In genomic region chr7:4777851-4778637, GRCm38 (mm10) we compare ENCODE assay signal across 16 mouse cellular contexts. TPM values are rescaled to one million over a fixed set of nuclear protein-coding genes. Genes with fewer than 3 reads are reported as not detected.
DNase-seq lines count a peak whose midpoint lies in the region; ATAC-seq lines count a peak whose summit lies in the region.
"Had no signal": no experiment of that assay in that cellular context is flagged by ENCODE, and none has a peak within 500 bp of the region (broad histone marks: within the 10 kb centered on the region; RNA-seq: fewer than 3 reads in every experiment).

No protein-coding gene starts in this region.

- H3K4me3 ChIP-seq in heart, embryonic 10.5 days = peak overlapping the region; percentile 24; the same call in 1 of the 2 replicates
- H3K4me3 ChIP-seq in liver, embryonic 12.5 days = no peak overlapping the region
- H3K4me3 ChIP-seq in embryonic facial prominence, embryonic 12.5 days = no peak overlapping the region
- peak overlapping the region; percentile 34; the same call in 1 of the 2 replicates for H3K4me3 ChIP-seq in limb, embryonic 12.5 days (replicated peaks)

- no peak for DNase-seq in heart, embryonic 10.5 days (ENCODE audit: low spot score)
- no peak for DNase-seq in heart, postnatal 10 days
- DNase-seq in liver = no peak
- no peak for DNase-seq in spleen, adult 12 weeks (ENCODE audit: low spot score)
- DNase-seq: cerebellum, postnatal 36 days had no signal

- ATAC-seq in liver, embryonic 12.5 days = no peak
- no peak for ATAC-seq in embryonic facial prominence, embryonic 12.5 days (ENCODE audit: insufficient number of reproducible peaks, insufficient read depth, low FRiP score, low TSS enrichment)
- 0 out of 2 replicates have a peak, but pooled peaks have one; percentile 13 for ATAC-seq in limb, embryonic 12.5 days (ENCODE audit: insufficient number of reproducible peaks, insufficient read depth, low FRiP score, low TSS enrichment, low read depth)
- no peak for ATAC-seq in monocyte, adult 5-6 weeks (replicated peaks; ENCODE audit: insufficient number of reproducible peaks, low FRiP score, low TSS enrichment, poor library complexity, severe bottlenecking)

- peaks cover 95% of the 10 kb centered on the region for H3K27me3 ChIP-seq in heart, embryonic 10.5 days (ENCODE audit: insufficient read depth, poor library complexity, severe bottlenecking)
- H3K27me3 ChIP-seq in liver, embryonic 12.5 days (replicated peaks) = peaks cover 99% of the 10 kb centered on the region
- H3K27me3 ChIP-seq in embryonic facial prominence, embryonic 12.5 days = peaks cover 49% of the 10 kb centered on the region
- H3K27me3 ChIP-seq in limb, embryonic 12.5 days = peaks cover 79% of the 10 kb centered on the region

- no peak overlapping the region for H3K27ac ChIP-seq in heart, embryonic 10.5 days
- H3K27ac ChIP-seq in liver, embryonic 12.5 days = no peak overlapping the region
- no peak overlapping the region for H3K27ac ChIP-seq in embryonic facial prominence, embryonic 12.5 days
- H3K27ac ChIP-seq in limb, embryonic 12.5 days = no peak overlapping the region

- no peaks in the 10 kb centered on the region for H3K36me3 ChIP-seq in heart, embryonic 10.5 days
- H3K36me3 ChIP-seq in liver, embryonic 12.5 days = no peaks in the 10 kb centered on the region
- H3K36me3 ChIP-seq in embryonic facial prominence, embryonic 12.5 days = no peaks in the 10 kb centered on the region
- no peaks in the 10 kb centered on the region for H3K36me3 ChIP-seq in limb, embryonic 12.5 days

- 3% methylated on average over 20 of the region's 20 CpGs for WGBS in heart, embryonic 10.5 days
- WGBS in liver, embryonic 12.5 days (ENCODE audit: insufficient replicate concordance) = 11% methylated on average over 17 of the region's 20 CpGs
- WGBS in embryonic facial prominence, embryonic 12.5 days = 4% methylated on average over 18 of the region's 20 CpGs
- WGBS in limb, embryonic 12.5 days = 5% methylated on average over 14 of the region's 20 CpGs

- H3K9me3 ChIP-seq in heart, embryonic 10.5 days = no peaks in the 10 kb centered on the region; the same call in 1 of the 2 replicates
- no peaks in the 10 kb centered on the region for H3K9me3 ChIP-seq in liver, embryonic 12.5 days (replicated peaks)
- H3K9me3 ChIP-seq in embryonic facial prominence, embryonic 12.5 days = no peaks in the 10 kb centered on the region
- H3K9me3 ChIP-seq in limb, embryonic 12.5 days = no peaks in the 10 kb centered on the region
- H3K9me3 ChIP-seq: G1E had no signal

- H3K9ac ChIP-seq in liver, embryonic 12.5 days = no peak overlapping the region
- H3K9ac ChIP-seq in embryonic facial prominence, embryonic 12.5 days = peak overlapping the region; percentile 7; the same call in 1 of the 2 replicates
- H3K9ac ChIP-seq in limb, embryonic 12.5 days (replicated peaks) = peak overlapping the region; percentile 19; the same call in 1 of the 2 replicates

- H3K4me1 ChIP-seq in heart, embryonic 10.5 days = peaks cover 40% of the 10 kb centered on the region
- peaks cover 25% of the 10 kb centered on the region for H3K4me1 ChIP-seq in liver, embryonic 12.5 days
- H3K4me1 ChIP-seq in embryonic facial prominence, embryonic 12.5 days = peaks cover 14% of the 10 kb centered on the region; the same call in 1 of the 2 replicates
- H3K4me1 ChIP-seq in limb, embryonic 12.5 days (replicated peaks) = peaks cover 24% of the 10 kb centered on the region

- intact Hi-C loops in heart, postnatal 10 days (cut with DNase I) = no loop called here

- peak overlapping the region; percentile 66; the same call in 1 of the 2 replicates for H3K4me2 ChIP-seq in liver, embryonic 12.5 days
- peak overlapping the region; percentile 46; the same call in 1 of the 2 replicates for H3K4me2 ChIP-seq in embryonic facial prominence, embryonic 12.5 days (replicated peaks)
- peak overlapping the region; percentile 54 for H3K4me2 ChIP-seq in limb, embryonic 12.5 days

RNA-seq across cellular contexts. Expression of gene Il11, which starts 4.6 kb away (rescaled TPM):
- 0.15 and 0.20 TPM in 2 replicates for polyA plus RNA-seq in heart, embryonic 10.5 days (2016; fragmentation: Nextera tagmentation; extraction: Ambion mirVana)
- total RNA-seq in heart, postnatal 10 days (2021) = not detected
- polyA plus RNA-seq in liver, embryonic 12.5 days (2016; fragmentation: Nextera tagmentation; extraction: Ambion mirVana) = 0.06 TPM in 1 of 2 replicates, not detected in the other
- polyA plus RNA-seq in embryonic facial prominence, embryonic 12.5 days (2016; fragmentation: Nextera tagmentation; extraction: Ambion mirVana) = 0.10 TPM in 1 of 2 replicates, not detected in the other
- polyA plus RNA-seq in limb, embryonic 12.5 days (2016; fragmentation: Nextera tagmentation; extraction: Ambion mirVana) = not detected in 2 replicates
- total RNA-seq in monocyte, adult 5-6 weeks (2017) = not detected in 3 replicates
- total RNA-seq: G1E; gastrocnemius, adult 8-10 months had no signal
- polyA plus RNA-seq: activated CD4-positive, CD25-positive, alpha-beta regulatory T cell, adult 4 months had no signal

RNA-seq across cellular contexts. Expression of gene Tmem190, which starts 4.7 kb away (rescaled TPM):
- polyA plus RNA-seq in heart, embryonic 10.5 days (2016; fragmentation: Nextera tagmentation; extraction: Ambion mirVana) = 0.34 TPM in 1 of 2 replicates, not detected in the other
- total RNA-seq in heart, postnatal 10 days (2021) = not detected
- 0.46 TPM in 1 of 2 replicates, not detected in the other for polyA plus RNA-seq in liver, embryonic 12.5 days (2016; fragmentation: Nextera tagmentation; extraction: Ambion mirVana)
- not detected in 2 replicates for polyA plus RNA-seq in embryonic facial prominence, embryonic 12.5 days (2016; fragmentation: Nextera tagmentation; extraction: Ambion mirVana)
- polyA plus RNA-seq in limb, embryonic 12.5 days (2016; fragmentation: Nextera tagmentation; extraction: Ambion mirVana) = 0.54 TPM in 1 of 2 replicates, not detected in the other
- total RNA-seq in monocyte, adult 5-6 weeks (2017) = not detected in 3 replicates
- total RNA-seq: adrenal gland, postnatal 4 days; G1E; gastrocnemius, adult 8-10 months; left cerebral cortex, postnatal 4 days had no signal
- polyA plus RNA-seq: activated CD4-positive, CD25-positive, alpha-beta regulatory T cell, adult 4 months; G1E; heart, embryonic 16.5 days had no signal

RNA-seq across cellular contexts. Expression of gene Fam71e2, which starts 6.9 kb away (rescaled TPM):
- not detected in 2 replicates for polyA plus RNA-seq in heart, embryonic 10.5 days (2016; fragmentation: Nextera tagmentation; extraction: Ambion mirVana)
- not detected for total RNA-seq in heart, postnatal 10 days (2021)
- not detected in 2 replicates for polyA plus RNA-seq in liver, embryonic 12.5 days (2016; fragmentation: Nextera tagmentation; extraction: Ambion mirVana)
- not detected in 2 replicates for polyA plus RNA-seq in embryonic facial prominence, embryonic 12.5 days (2016; fragmentation: Nextera tagmentation; extraction: Ambion mirVana)
- not detected in 2 replicates for polyA plus RNA-seq in limb, embryonic 12.5 days (2016; fragmentation: Nextera tagmentation; extraction: Ambion mirVana)
- total RNA-seq in monocyte, adult 5-6 weeks (2017) = not detected in 3 replicates
- total RNA-seq: adrenal gland, postnatal 4 days; gastrocnemius, adult 8-10 months; left cerebral cortex, postnatal 4 days had no signal
- polyA plus RNA-seq: activated CD4-positive, CD25-positive, alpha-beta regulatory T cell, adult 4 months; C2C12; G1E; heart, embryonic 16.5 days had no signal

RNA-seq across cellular contexts. Expression of gene Tmem238, which starts 11.4 kb away (rescaled TPM):
- 4.7 and 6.3 TPM in 2 replicates for polyA plus RNA-seq in heart, embryonic 10.5 days (2016; fragmentation: Nextera tagmentation; extraction: Ambion mirVana)
- 1 to 10 TPM; 3.7 to 4.2 TPM for total RNA-seq in heart, postnatal 10 days (2021)
- polyA plus RNA-seq in liver, embryonic 12.5 days (2016; fragmentation: Nextera tagmentation; extraction: Ambion mirVana) = 18.9 and 19.2 TPM in 2 replicates
- polyA plus RNA-seq in embryonic facial prominence, embryonic 12.5 days (2016; fragmentation: Nextera tagmentation; extraction: Ambion mirVana) = 5.8 and 6.2 TPM in 2 replicates
- polyA plus RNA-seq in limb, embryonic 12.5 days (2016; fragmentation: Nextera tagmentation; extraction: Ambion mirVana) = 6.5 and 6.8 TPM in 2 replicates
- total RNA-seq in monocyte, adult 5-6 weeks (2017) = 0.53 to 1.5 TPM (median 1.2 TPM) in 3 replicates

RNA-seq across cellular contexts. Expression of gene Rpl28, which starts 14.6 kb away (rescaled TPM):
- 314 and 329 TPM in 2 replicates for polyA plus RNA-seq in heart, embryonic 10.5 days (2016; fragmentation: Nextera tagmentation; extraction: Ambion mirVana)
- total RNA-seq in heart, postnatal 10 days (2021) = 100 to 1,000 TPM; 630 to 679 TPM
- 397 and 413 TPM in 2 replicates for polyA plus RNA-seq in liver, embryonic 12.5 days (2016; fragmentation: Nextera tagmentation; extraction: Ambion mirVana)
- polyA plus RNA-seq in embryonic facial prominence, embryonic 12.5 days (2016; fragmentation: Nextera tagmentation; extraction: Ambion mirVana) = 388 and 404 TPM in 2 replicates
- 396 and 399 TPM in 2 replicates for polyA plus RNA-seq in limb, embryonic 12.5 days (2016; fragmentation: Nextera tagmentation; extraction: Ambion mirVana)
- total RNA-seq in monocyte, adult 5-6 weeks (2017) = 260 to 549 TPM (median 279 TPM) in 3 replicates

Comparison
In these comparisons a context has a peak if more than half of its experiments do, and no peak if none do; other contexts are left out.
1. H3K4me3 ChIP-seq: peak in heart, embryonic 10.5 days (single experiment) and limb, embryonic 12.5 days (single experiment); none in liver, embryonic 12.5 days (single experiment) and embryonic facial prominence, embryonic 12.5 days (single experiment).
2. Peak in every context shown above with its lines, with median percentiles within 50 percentile points of each other: H3K4me2 ChIP-seq.